Mouse (Mus musculus) lung, postnatal 0 days (tissue): ENCODE results near the gene Ercc2.

Experiments used
- CTCF ChIP-seq: IDR thresholded peaks from 2 replicates; pipeline ENCODE4 v1.5.1; 2016; ENCODE audit warnings: antibody characterized with exemption, mild to moderate bottlenecking
- EP300 ChIP-seq: IDR thresholded peaks from 2 replicates; pipeline ENCODE4 v1.6.1; 2016; ENCODE audit warnings: antibody characterized with exemption, mild to moderate bottlenecking, control low read depth

GRCm38 (mm10) chr7:19403731-19404296 is 22.0 kb downstream of the Ercc2 start, which contains the start of gene Klc3:
- TF ChIP-seq CTCF (peak; percentile 1; the same call in 1 of the 2 replicates), EP300 (no peak)
